Mouse (Mus musculus): Measurements from ENCODE around the gene Hmgb2. TPM values are rescaled to one million over a fixed set of nuclear protein-coding genes. Genes with fewer than 3 reads are reported as not detected.

Hmgb2 gene
- polyA plus RNA-seq, 1 experiment from 2014 or later: 628 TPM

GRCm38 (mm10) chr8:57540110-57540838 is 28.6 kb downstream of the Hmgb2 start:
- no peaks in the 10 kb centered on the region for H3K27me3 ChIP-seq (ENCODE audit: control insufficient read depth, insufficient read depth, low read length)
- H3K4me1 ChIP-seq (ENCODE audit: control insufficient read depth, insufficient read depth, low read length): no peaks in the 10 kb centered on the region
- H3K36me3 ChIP-seq (ENCODE audit: control insufficient read depth, insufficient read depth, low read length): peaks cover 4% of the 10 kb centered on the region; the same call in 1 of the 2 replicates
- H3K9me3 ChIP-seq (ENCODE audit: control insufficient read depth, low read length): no peaks in the 10 kb centered on the region
- no peak overlapping the region for H3K9ac ChIP-seq (ENCODE audit: low read length)
- WGBS: 45% methylated on average over 12 of the region's 12 CpGs
- no peak overlapping the region for H3K4me3 ChIP-seq (ENCODE audit: low read depth, low read length)
- peak; percentile 97 for DNase-seq (ENCODE audit: low spot score, missing footprints)
- H3K4me2 ChIP-seq: no peak overlapping the region
- H3K27ac ChIP-seq (ENCODE audit: low read depth, low read length): no peak overlapping the region
- ATAC-seq (ENCODE audit: low FRiP score): peak; percentile 46

DNA sequence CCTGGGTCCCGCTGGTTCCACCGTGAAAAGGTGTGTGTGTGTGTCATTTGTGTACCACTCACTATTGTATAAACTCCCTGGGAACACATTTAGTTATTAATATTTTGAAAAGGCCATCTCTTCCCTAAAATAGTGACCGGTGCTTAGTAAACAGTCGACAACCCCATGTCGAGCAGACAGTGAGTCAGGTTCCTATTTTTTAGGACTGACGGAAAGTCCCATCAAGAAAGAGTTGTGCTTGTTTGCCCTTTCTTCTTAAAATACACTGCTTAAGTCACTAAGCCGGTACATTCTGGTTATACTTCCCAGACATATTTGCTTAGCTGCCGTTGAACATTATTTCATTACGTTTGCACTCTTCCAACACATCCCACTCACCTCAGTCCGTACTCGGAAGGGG is 29.2 kb downstream of the Hmgb2 start:
- H3K27ac ChIP-seq (ENCODE audit: low read depth, low read length): no peak overlapping the region

DNA sequence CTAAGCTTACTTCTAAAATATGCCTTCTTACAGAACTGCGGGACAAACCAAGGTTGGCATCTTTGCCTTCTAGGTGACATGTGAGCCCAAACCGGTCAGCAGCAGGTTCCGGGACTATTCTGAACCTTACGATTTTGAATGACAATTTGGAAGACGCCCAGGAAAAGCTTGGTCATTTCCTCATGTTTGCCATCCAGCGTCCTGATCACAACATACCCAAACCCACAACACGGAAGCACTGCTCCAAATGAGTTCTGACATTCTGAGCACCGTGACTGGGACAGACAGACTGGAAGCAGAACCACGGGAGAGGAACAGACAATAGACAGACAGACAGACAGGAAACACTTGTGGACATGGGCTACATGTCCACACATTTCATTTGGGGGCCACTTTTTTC is 29.7 kb downstream of the Hmgb2 start:
- no peak for ATAC-seq (ENCODE audit: low FRiP score)
- Histone ChIP-seq H3K4me2 (no peak overlapping the region), H3K9me3 (ENCODE audit: control insufficient read depth, low read length) (no peaks in the 10 kb centered on the region), H3K27ac (ENCODE audit: low read depth, low read length) (no peak overlapping the region), H3K36me3 (ENCODE audit: control insufficient read depth, insufficient read depth, low read length) (no peaks in the 10 kb centered on the region), H3K9ac (ENCODE audit: low read length) (no peak overlapping the region), H3K27me3 (ENCODE audit: control insufficient read depth, insufficient read depth, low read length) (no peaks in the 10 kb centered on the region), H3K4me1 (ENCODE audit: control insufficient read depth, insufficient read depth, low read length) (no peaks in the 10 kb centered on the region), H3K4me3 (ENCODE audit: low read depth, low read length) (no peak overlapping the region)
- WGBS: 91% methylated on average over 9 of the region's 9 CpGs
- no peak for DNase-seq (ENCODE audit: low spot score, missing footprints)

More for the DNA sequence above, 29.2 kb downstream of the Hmgb2 start:
- Histone ChIP-seq H3K27me3 (ENCODE audit: control insufficient read depth, insufficient read depth, low read length) (no peaks in the 10 kb centered on the region), H3K4me2 (no peak overlapping the region), H3K9me3 (ENCODE audit: control insufficient read depth, low read length) (no peaks in the 10 kb centered on the region), H3K4me3 (ENCODE audit: low read depth, low read length) (no peak overlapping the region), H3K36me3 (ENCODE audit: control insufficient read depth, insufficient read depth, low read length) (no peaks in the 10 kb centered on the region), H3K4me1 (ENCODE audit: control insufficient read depth, insufficient read depth, low read length) (no peaks in the 10 kb centered on the region), H3K9ac (ENCODE audit: low read length) (no peak overlapping the region)
- ATAC-seq (ENCODE audit: low FRiP score) (no peak), DNase-seq (ENCODE audit: low spot score, missing footprints) (no peak)
- 94% methylated on average over 11 of the region's 11 CpGs for WGBS

- Histone ChIP-seq H3K4me1 (ENCODE audit: control insufficient read depth, insufficient read depth, low read length) (no peaks in the 10 kb centered on the region), H3K36me3 (ENCODE audit: control insufficient read depth, insufficient read depth, low read length) (no peaks in the 10 kb centered on the region), H3K27ac (ENCODE audit: low read depth, low read length) (no peak overlapping the region), H3K4me2 (no peak overlapping the region), H3K27me3 (ENCODE audit: control insufficient read depth, insufficient read depth, low read length) (no peaks in the 10 kb centered on the region), H3K9me3 (ENCODE audit: control insufficient read depth, low read length) (no peaks in the 10 kb centered on the region), H3K4me3 (ENCODE audit: low read depth, low read length) (no peak overlapping the region), H3K9ac (ENCODE audit: low read length) (no peak overlapping the region)
- ATAC-seq (ENCODE audit: low FRiP score): no peak
- WGBS: 93% methylated on average over 3 of the region's 3 CpGs
- DNase-seq (ENCODE audit: low spot score, missing footprints): no peak
Observed at GRCm38 (mm10) chr8:57546401-57546800, 34.7 kb downstream of the Hmgb2 start.

GRCm38 (mm10) chr8:57546834-57547233 is 35.1 kb downstream of the Hmgb2 start:
- 87% methylated on average over 3 of the region's 3 CpGs for WGBS
- H3K9ac ChIP-seq (ENCODE audit: low read length): no peak overlapping the region
- DNase-seq (ENCODE audit: low spot score, missing footprints) (no peak), ATAC-seq (ENCODE audit: low FRiP score) (no peak)
- H3K36me3 ChIP-seq (ENCODE audit: control insufficient read depth, insufficient read depth, low read length): no peaks in the 10 kb centered on the region
- H3K27ac ChIP-seq (ENCODE audit: low read depth, low read length): no peak overlapping the region
- no peaks in the 10 kb centered on the region for H3K4me1 ChIP-seq (ENCODE audit: control insufficient read depth, insufficient read depth, low read length)
- H3K4me2 ChIP-seq: no peak overlapping the region
- H3K4me3 ChIP-seq (ENCODE audit: low read depth, low read length): no peak overlapping the region
- H3K9me3 ChIP-seq (ENCODE audit: control insufficient read depth, low read length): no peaks in the 10 kb centered on the region
- H3K27me3 ChIP-seq (ENCODE audit: control insufficient read depth, insufficient read depth, low read length): no peaks in the 10 kb centered on the region

GRCm38 (mm10) chr8:57547581-57547980 is 35.9 kb downstream of the Hmgb2 start:
- WGBS: 68% methylated on average over 12 of the region's 12 CpGs
- no peaks in the 10 kb centered on the region for H3K4me1 ChIP-seq (ENCODE audit: control insufficient read depth, insufficient read depth, low read length)
- no peak overlapping the region for H3K4me2 ChIP-seq
- no peak overlapping the region for H3K9ac ChIP-seq (ENCODE audit: low read length)
- ATAC-seq (ENCODE audit: low FRiP score) (peak; percentile 69; the same call in 1 of the 2 replicates), DNase-seq (ENCODE audit: low spot score, missing footprints) (no peak)
- H3K27me3 ChIP-seq (ENCODE audit: control insufficient read depth, insufficient read depth, low read length): no peaks in the 10 kb centered on the region
- H3K4me3 ChIP-seq (ENCODE audit: low read depth, low read length): no peak overlapping the region
- no peaks in the 10 kb centered on the region for H3K36me3 ChIP-seq (ENCODE audit: control insufficient read depth, insufficient read depth, low read length)
- H3K27ac ChIP-seq (ENCODE audit: low read depth, low read length): no peak overlapping the region
- no peaks in the 10 kb centered on the region for H3K9me3 ChIP-seq (ENCODE audit: control insufficient read depth, low read length)

- H3K36me3 ChIP-seq (ENCODE audit: control insufficient read depth, insufficient read depth, low read length): no peaks in the 10 kb centered on the region
- no peak overlapping the region for H3K27ac ChIP-seq (ENCODE audit: low read depth, low read length)
- H3K4me2 ChIP-seq: no peak overlapping the region
- no peaks in the 10 kb centered on the region for H3K9me3 ChIP-seq (ENCODE audit: control insufficient read depth, low read length)
- no peak for ATAC-seq (ENCODE audit: low FRiP score)
- no peak for DNase-seq (ENCODE audit: low spot score, missing footprints)
- no peaks in the 10 kb centered on the region for H3K27me3 ChIP-seq (ENCODE audit: control insufficient read depth, insufficient read depth, low read length)
- 91% methylated on average over 14 of the region's 14 CpGs for WGBS
- H3K4me1 ChIP-seq (ENCODE audit: control insufficient read depth, insufficient read depth, low read length): no peaks in the 10 kb centered on the region
- no peak overlapping the region for H3K9ac ChIP-seq (ENCODE audit: low read length)
- H3K4me3 ChIP-seq (ENCODE audit: low read depth, low read length): no peak overlapping the region
Observed at GRCm38 (mm10) chr8:57552102-57553032, 40.7 kb downstream of the Hmgb2 start.

- no peak for DNase-seq (ENCODE audit: low spot score, missing footprints)
- ATAC-seq (ENCODE audit: low FRiP score): no peak
- no peaks in the 10 kb centered on the region for H3K36me3 ChIP-seq (ENCODE audit: control insufficient read depth, insufficient read depth, low read length)
- 90% methylated on average over 9 of the region's 9 CpGs for WGBS
- H3K4me1 ChIP-seq (ENCODE audit: control insufficient read depth, insufficient read depth, low read length): no peaks in the 10 kb centered on the region
- H3K4me3 ChIP-seq (ENCODE audit: low read depth, low read length): no peak overlapping the region
- H3K9me3 ChIP-seq (ENCODE audit: control insufficient read depth, low read length): no peaks in the 10 kb centered on the region
- no peak overlapping the region for H3K4me2 ChIP-seq
- no peaks in the 10 kb centered on the region for H3K27me3 ChIP-seq (ENCODE audit: control insufficient read depth, insufficient read depth, low read length)
- H3K27ac ChIP-seq (ENCODE audit: low read depth, low read length): no peak overlapping the region
- no peak overlapping the region for H3K9ac ChIP-seq (ENCODE audit: low read length)
Observed at GRCm38 (mm10) chr8:57560926-57561325, 49.2 kb downstream of the Hmgb2 start.

DNA sequence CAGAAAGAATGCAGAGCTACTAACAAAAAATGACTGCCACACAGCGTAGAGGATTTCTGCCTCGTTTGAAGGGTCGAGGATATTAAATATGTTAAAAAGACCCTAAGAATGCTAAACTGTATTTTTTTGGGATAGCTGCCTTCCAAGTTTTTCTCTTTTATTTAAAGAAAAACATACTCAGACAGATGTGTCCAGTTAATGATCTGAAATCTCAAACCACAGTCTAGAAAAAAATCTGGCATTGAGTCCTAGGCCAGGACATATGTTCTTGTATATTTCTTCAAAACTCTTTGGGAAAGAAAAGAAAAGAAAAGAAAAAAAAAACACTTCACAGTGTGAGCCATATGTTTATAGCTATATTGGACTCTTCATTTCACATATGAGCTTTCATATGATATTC is 51.0 kb downstream of the Hmgb2 start:
- H3K4me2 ChIP-seq: no peak overlapping the region
- H3K4me1 ChIP-seq (ENCODE audit: control insufficient read depth, insufficient read depth, low read length): no peaks in the 10 kb centered on the region
- H3K4me3 ChIP-seq (ENCODE audit: low read depth, low read length): no peak overlapping the region
- no peaks in the 10 kb centered on the region for H3K9me3 ChIP-seq (ENCODE audit: control insufficient read depth, low read length)
- no peak overlapping the region for H3K27ac ChIP-seq (ENCODE audit: low read depth, low read length)
- H3K9ac ChIP-seq (ENCODE audit: low read length): no peak overlapping the region
- H3K27me3 ChIP-seq (ENCODE audit: control insufficient read depth, insufficient read depth, low read length): no peaks in the 10 kb centered on the region
- no peaks in the 10 kb centered on the region for H3K36me3 ChIP-seq (ENCODE audit: control insufficient read depth, insufficient read depth, low read length)
- ATAC-seq (ENCODE audit: low FRiP score) (no peak), DNase-seq (ENCODE audit: low spot score, missing footprints) (no peak)
- 90% methylated on average over 3 of the region's 3 CpGs for WGBS

Measured in midbrain, embryonic 11.5 days (tissue).